Mouse (Mus musculus) macrophage (primary cell): ENCODE results near the gene Ahcyl1. TPM values are rescaled to one million over a fixed set of nuclear protein-coding genes. Genes with fewer than 3 reads are reported as not detected.

Experiments
- H3K27ac ChIP-seq: fragments of 350-480 bp; formaldehyde crosslinking; 2 replicates; pipeline ENCODE4 v1.9.0; 2021
- H3K36me3 ChIP-seq: fragments of 350-480 bp; formaldehyde crosslinking; 2 replicates; pipeline ENCODE4 v1.9.0; 2021; ENCODE audit errors: inconsistent target
- H3K4me3 ChIP-seq: fragments of 350-480 bp; formaldehyde crosslinking; 2 replicates; pipeline ENCODE4 v1.9.0; 2021; ENCODE audit errors: inconsistent target
- H3K79me2 ChIP-seq: fragments of 350-480 bp; formaldehyde crosslinking; 2 replicates; pipeline ENCODE4 v1.9.0; 2021; ENCODE audit errors: inconsistent target
- WGBS: methylation state at CpG from one replicate; pipeline ENCODE4 v1.1.7; 2026; ENCODE audit warnings: inconsistent platforms; ENCODE audit not compliant: missing documents; 5-methylcytosine and 5-hydroxymethylcytosine counted together
- polyA plus RNA-seq: library from polyadenylated mRNA; stranded (reverse); fragments of 250-400 nt; gene quantifications from 3 replicates; pipeline ENCODE4 v1.2.4, GENCODE M21; 2018; ENCODE audit warnings: inconsistent platforms

Gene Ahcyl1
- polyA plus RNA-seq, 1 experiment from 2014 or later, result 55.7 TPM

GRCm38 (mm10) chr3:107728509-107728908 is 32.1 kb upstream of the Ahcyl1 start:
- Histone ChIP-seq H3K27ac (no peak overlapping the region), H3K4me3 (no peak overlapping the region), H3K36me3 (no peaks in the 10 kb centered on the region), H3K79me2 (no peaks in the 10 kb centered on the region)
- WGBS, result 75% methylated on average over 1 of the region's 1 CpGs

GRCm38 (mm10) chr3:107715971-107716370 is 19.6 kb upstream of the Ahcyl1 start:
- no peak overlapping the region for H3K27ac ChIP-seq
- 91% methylated on average over 1 of the region's 1 CpGs for WGBS
- no peak overlapping the region for H3K4me3 ChIP-seq
- no peaks in the 10 kb centered on the region for H3K79me2 ChIP-seq
- no peaks in the 10 kb centered on the region for H3K36me3 ChIP-seq

- no peak overlapping the region for H3K4me3 ChIP-seq
- H3K36me3 ChIP-seq, result no peaks in the 10 kb centered on the region
- WGBS, result 97% methylated on average over 5 of the region's 5 CpGs
Observed at GRCm38 (mm10) chr3:107714276-107714933, 18.0 kb upstream of the Ahcyl1 start.

GRCm38 (mm10) chr3:107712081-107712480 is 15.7 kb upstream of the Ahcyl1 start:
- Histone ChIP-seq H3K79me2 (no peaks in the 10 kb centered on the region), H3K4me3 (no peak overlapping the region)
- 69% methylated on average over 3 of the region's 3 CpGs for WGBS

More at GRCm38 (mm10) chr3:107714276-107714933, 18.0 kb upstream of the Ahcyl1 start:
- Histone ChIP-seq H3K79me2 (no peaks in the 10 kb centered on the region), H3K27ac (no peak overlapping the region)

GRCm38 (mm10) chr3:107709156-107709555 is 12.8 kb upstream of the Ahcyl1 start:
- no peak overlapping the region for H3K27ac ChIP-seq
- 96% methylated on average over 3 of the region's 3 CpGs for WGBS

More at GRCm38 (mm10) chr3:107712081-107712480, 15.7 kb upstream of the Ahcyl1 start:
- H3K36me3 ChIP-seq, result no peaks in the 10 kb centered on the region
- H3K27ac ChIP-seq, result no peak overlapping the region

GRCm38 (mm10) chr3:107707239-107707638 is 10.9 kb upstream of the Ahcyl1 start:
- no peaks in the 10 kb centered on the region for H3K79me2 ChIP-seq
- no peak overlapping the region for H3K27ac ChIP-seq

More at GRCm38 (mm10) chr3:107709156-107709555, 12.8 kb upstream of the Ahcyl1 start:
- Histone ChIP-seq H3K79me2 (no peaks in the 10 kb centered on the region), H3K36me3 (no peaks in the 10 kb centered on the region), H3K4me3 (no peak overlapping the region)

GRCm38 (mm10) chr3:107706164-107706563 is 9.8 kb upstream of the Ahcyl1 start:
- Histone ChIP-seq H3K79me2 (no peaks in the 10 kb centered on the region), H3K36me3 (no peaks in the 10 kb centered on the region), H3K4me3 (no peak overlapping the region), H3K27ac (no peak overlapping the region)
- 0% methylated on average over 2 of the region's 2 CpGs for WGBS

More at GRCm38 (mm10) chr3:107707239-107707638, 10.9 kb upstream of the Ahcyl1 start:
- 91% methylated on average over 4 of the region's 4 CpGs for WGBS
- H3K36me3 ChIP-seq, result no peaks in the 10 kb centered on the region
- H3K4me3 ChIP-seq, result no peak overlapping the region

GRCm38 (mm10) chr3:107704371-107704705 is 8.0 kb upstream of the Ahcyl1 start:
- Histone ChIP-seq H3K27ac (no peak overlapping the region), H3K36me3 (no peaks in the 10 kb centered on the region), H3K79me2 (no peaks in the 10 kb centered on the region), H3K4me3 (no peak overlapping the region)
- 82% methylated on average over 1 of the region's 1 CpGs for WGBS

GRCm38 (mm10) chr3:107703675-107704370 is 7.5 kb upstream of the Ahcyl1 start:
- no peak overlapping the region for H3K27ac ChIP-seq
- H3K4me3 ChIP-seq, result no peak overlapping the region
- 92% methylated on average over 7 of the region's 7 CpGs for WGBS
- H3K36me3 ChIP-seq, result no peaks in the 10 kb centered on the region
- no peaks in the 10 kb centered on the region for H3K79me2 ChIP-seq

GRCm38 (mm10) chr3:107701767-107702394 is 5.5 kb upstream of the Ahcyl1 start:
- no peak overlapping the region for H3K27ac ChIP-seq
- WGBS, result 100% methylated on average over 1 of the region's 1 CpGs
- no peak overlapping the region for H3K4me3 ChIP-seq
- no peaks in the 10 kb centered on the region for H3K36me3 ChIP-seq
- no peaks in the 10 kb centered on the region for H3K79me2 ChIP-seq

- H3K79me2 ChIP-seq, result peaks cover 3% of the 10 kb centered on the region
- no peaks in the 10 kb centered on the region for H3K36me3 ChIP-seq
- no peak overlapping the region for H3K27ac ChIP-seq
- WGBS, result 89% methylated on average over 2 of the region's 2 CpGs
- H3K4me3 ChIP-seq, result no peak overlapping the region
Observed at GRCm38 (mm10) chr3:107700625-107701024, 4.3 kb upstream of the Ahcyl1 start.

- 66% methylated on average over 3 of the region's 3 CpGs for WGBS
- Histone ChIP-seq H3K4me3 (no peak overlapping the region), H3K79me2 (peaks cover 40% of the 10 kb centered on the region), H3K36me3 (no peaks in the 10 kb centered on the region), H3K27ac (no peak overlapping the region)
Observed at GRCm38 (mm10) chr3:107696910-107697309, 550 bp upstream of the Ahcyl1 start.

- peak overlapping the region; percentile 70 for H3K4me3 ChIP-seq
- no peaks in the 10 kb centered on the region for H3K36me3 ChIP-seq
- H3K27ac ChIP-seq, result peak overlapping the region; percentile 52
- H3K79me2 ChIP-seq, result peaks cover 55% of the 10 kb centered on the region
- WGBS, result 8% methylated on average over 16 of the region's 16 CpGs
Observed at GRCm38 (mm10) chr3:107695219-107695947, 977 bp downstream of the Ahcyl1 start.

GRCm38 (mm10) chr3:107694256-107694900 is 2.0 kb downstream of the Ahcyl1 start:
- H3K36me3 ChIP-seq, result no peaks in the 10 kb centered on the region
- no peak overlapping the region; the same call in 1 of the 2 replicates for H3K4me3 ChIP-seq
- WGBS, result 74% methylated on average over 2 of the region's 2 CpGs
- peaks cover 65% of the 10 kb centered on the region for H3K79me2 ChIP-seq
- H3K27ac ChIP-seq, result no peak overlapping the region
